Mouse (Mus musculus): Measurements from ENCODE around the gene Fam222a.

Fam222a gene

DNA sequence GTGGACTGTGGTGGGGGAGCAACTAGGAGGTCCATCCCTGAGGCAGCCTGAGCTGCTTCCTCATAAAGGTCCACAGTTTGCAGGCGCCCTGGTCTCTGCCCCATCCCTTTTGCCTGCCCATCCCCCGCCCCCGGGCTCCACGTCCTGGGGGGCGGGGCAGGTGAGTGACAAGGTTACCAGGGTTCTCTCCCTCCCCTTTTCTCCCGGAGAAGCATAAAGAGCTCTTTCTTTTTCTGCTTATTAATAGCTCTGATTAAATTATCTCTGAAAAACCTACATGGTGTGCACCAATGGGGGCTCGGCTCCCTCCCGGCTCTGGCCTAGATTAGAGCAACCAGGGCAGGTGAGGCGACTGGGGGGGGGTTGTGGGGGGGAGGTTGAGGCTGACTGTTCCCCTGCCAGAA is 7.3 kb upstream of the Fam222a start:
- DNase-seq (ENCODE audit: low spot score), result no peak

DNA sequence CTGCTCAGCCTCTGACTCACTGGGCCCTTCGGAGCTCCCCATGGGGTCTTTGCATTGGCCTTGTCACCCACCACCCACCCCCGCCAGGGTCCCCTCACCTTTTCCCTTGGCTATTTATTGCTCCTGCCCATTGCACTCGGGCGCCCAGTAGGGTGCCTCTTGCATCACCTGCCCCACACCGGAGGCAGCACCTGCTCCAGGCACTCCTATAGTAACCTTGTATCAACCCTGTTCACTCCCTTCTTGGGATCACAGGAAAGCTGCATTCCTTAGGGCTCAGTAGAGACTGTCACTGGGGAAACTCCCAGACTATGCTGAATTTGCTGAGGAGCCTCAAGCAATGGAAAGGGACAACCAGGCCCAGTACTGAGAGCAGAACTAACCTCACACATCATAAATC is 6.9 kb upstream of the Fam222a start:
- no peak for DNase-seq (ENCODE audit: low spot score)

DNA sequence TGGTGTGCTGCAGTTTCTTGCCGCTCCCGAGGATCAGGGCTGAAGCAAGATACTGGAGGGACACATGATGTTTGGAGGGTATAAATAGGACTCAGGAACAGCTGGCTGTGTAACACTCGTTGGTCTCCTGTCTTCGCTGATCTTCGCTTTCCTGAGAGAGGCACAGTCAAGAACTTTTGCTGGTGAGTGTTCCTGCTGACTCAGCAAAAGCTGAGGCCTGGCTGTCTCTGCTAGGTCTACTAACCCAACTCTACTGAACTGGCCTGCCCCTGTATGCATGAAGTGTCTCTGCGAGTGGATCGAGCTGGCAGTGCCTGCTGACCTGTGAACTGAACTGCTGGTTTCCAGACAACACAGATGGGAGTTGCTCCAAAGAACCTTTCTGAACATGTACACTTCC is 3.8 kb upstream of the Fam222a start:
- DNase-seq (ENCODE audit: low spot score), result no peak

DNA sequence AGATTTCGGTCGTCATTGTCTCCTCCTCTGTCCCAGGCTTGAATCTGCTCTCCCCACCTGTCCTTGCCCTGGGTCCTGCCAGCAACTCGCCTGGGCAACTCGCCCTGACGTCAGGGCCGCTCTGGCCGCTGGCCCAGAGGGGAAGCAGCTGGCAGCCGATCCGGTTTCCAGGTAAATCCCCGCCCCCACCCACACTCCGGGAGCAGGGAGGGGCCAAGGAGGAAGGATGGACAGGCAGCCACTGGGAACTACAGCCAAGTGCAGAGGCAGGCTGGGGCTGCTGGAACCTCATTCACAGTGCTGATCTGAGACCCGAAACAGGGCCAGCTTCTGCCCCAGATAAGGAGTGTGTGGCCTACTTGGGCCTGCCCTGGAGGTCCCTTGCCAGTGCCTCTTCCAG is 2.5 kb upstream of the Fam222a start:
- no peak for DNase-seq (ENCODE audit: low spot score)

DNA sequence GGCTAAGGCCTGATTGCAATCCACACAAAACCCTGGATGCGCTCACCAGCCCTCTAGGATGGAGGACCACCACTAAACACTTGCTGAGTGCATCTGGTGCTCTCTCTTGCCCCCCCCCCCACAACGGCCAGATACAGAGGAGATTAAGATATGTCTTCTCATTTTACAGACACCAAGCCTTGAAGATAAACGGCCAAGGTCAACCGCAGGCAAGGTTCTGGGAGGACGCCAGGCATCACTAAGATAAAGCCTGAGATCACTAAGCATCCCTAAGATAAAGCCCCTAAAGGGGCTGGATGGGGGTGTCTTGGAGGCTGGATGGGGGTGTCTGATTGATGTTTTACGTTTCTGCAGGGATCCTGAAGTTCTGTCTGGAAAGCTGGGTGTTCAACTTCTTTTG is 2.1 kb upstream of the Fam222a start:
- DNase-seq (ENCODE audit: low spot score), result no peak

DNA sequence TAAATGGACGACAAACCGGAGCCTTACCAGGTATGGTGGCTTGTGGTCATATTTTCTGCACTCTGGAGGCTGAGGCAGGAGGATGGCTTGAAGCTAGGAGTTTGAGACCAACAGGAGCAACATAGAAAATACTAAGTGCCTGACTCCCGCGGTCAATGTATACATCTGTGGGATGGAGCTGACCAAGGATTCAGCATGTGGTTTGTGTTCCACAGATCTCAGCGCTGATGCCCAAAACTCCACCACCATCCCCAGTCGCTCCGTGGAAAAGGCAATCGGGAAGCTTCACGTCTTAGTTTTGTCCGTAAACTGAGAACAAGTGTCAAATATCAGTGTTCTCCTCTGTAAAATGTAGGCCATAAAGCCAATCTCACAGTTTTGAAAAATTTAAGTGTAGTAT is 1.4 kb upstream of the Fam222a start:
- DNase-seq (ENCODE audit: low spot score), result no peak

DNA sequence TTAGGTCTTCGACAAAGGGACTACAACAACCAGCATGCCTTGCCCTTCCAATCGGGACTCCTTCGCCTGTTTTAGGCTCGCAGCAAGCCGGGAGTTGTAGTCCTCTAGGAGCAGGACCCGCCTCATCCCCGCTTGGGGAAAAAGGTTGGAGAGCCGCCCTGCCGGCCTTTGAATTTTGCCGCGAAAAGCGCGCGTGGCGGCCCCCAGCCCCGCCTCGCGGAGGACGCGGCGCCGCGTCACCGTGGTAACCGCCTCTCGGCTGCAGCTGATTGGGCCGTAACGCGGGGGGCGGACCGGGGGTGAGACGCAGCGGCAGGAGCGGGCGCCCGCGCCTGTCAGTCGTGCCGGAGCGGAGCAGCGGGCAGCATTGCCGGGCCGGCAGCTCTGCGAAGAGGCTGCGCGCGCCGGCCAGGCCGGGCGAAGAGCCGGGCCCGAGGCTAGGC is 720 bp upstream of the Fam222a start:
- DNase-seq (ENCODE audit: low spot score), result peak; percentile 95

DNA sequence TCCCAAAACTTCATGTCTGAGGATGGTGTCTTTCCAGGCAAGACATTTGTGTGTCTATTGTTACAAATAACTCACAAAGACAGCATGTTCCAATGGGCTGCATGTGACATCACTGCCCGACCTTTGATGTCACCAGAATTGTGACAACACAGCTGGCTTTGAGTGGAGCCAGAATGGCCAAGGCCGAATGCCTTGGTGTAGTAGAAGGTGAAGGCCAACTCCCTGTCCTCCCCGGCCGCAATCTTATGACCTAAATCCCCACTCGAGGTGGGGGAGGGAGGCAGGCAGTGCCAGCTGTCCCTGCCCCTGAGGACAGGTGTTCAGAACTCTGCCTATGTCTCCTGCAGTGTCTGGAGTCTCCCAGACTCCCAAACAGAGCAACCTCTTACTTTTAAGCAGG is 1.0 kb downstream of the Fam222a start:
- no peak for DNase-seq (ENCODE audit: low spot score)

DNA sequence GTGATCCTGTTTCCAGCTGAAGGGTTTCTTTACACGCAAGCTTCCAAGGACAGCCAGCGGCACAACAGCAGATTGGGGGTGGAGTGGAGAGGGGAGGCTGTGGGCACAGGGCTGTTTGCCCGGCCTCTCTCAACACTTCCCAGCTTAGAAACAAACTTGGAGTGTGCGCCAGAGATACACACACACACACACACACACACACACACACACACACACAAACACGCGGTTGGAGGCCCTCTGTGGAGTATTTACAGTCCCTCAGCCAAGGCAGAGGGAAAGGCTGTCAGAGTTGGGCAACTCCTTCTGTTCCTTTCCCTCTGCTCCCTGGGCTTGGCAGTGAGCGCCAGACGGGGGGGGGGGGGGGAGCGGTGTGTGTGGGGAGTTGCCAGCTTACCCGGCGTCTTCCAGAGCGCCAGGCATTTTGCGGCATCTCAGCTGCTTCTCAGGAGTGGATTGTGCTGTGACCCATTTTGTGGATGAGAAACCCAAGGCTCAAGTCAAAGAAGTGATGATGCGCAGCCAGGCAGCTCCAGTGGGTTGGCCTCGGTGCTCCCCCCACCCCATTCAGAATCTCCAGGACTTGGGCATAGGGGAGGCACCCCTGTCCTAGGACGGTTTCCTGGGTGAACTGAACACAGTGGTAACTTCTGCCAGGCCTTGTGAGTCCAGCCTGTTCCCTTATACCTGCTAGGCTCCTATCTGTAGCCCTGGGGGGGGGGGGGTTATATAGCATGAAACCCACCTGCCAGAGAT is 2.3 kb downstream of the Fam222a start:
- DNase-seq (ENCODE audit: low spot score), result no peak

DNA sequence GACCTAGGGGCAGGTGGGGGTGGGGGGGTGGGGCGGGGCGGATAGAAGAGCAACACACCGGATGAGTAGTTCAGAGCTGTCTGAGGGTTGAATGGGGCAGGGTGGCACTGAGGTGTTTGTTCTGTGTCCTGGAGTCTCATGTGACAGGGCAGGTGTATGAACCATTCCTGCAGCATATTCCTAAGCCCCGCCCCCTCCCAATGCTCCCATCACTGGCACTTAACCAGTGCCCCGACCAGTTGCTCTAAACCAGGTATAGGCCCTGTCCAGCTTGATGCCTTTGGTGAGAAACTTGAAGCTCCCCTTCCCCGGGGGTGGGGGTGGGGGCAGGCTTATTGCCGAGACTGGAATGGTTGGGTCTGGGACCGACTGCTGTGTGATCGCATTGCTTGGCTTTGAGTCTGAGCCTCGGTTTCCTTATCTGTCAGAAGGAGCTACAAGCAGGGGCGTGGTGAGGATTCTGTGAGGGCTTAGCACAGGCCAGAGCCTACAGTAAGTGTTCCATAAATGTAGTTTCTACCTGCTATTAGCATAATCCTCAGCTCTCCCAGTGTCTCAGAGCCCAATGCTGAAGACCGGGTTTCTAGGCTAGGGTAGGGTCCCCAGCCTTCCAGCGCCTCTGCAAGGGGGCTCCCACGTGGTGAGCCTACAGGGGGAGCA is 3.1 kb downstream of the Fam222a start:
- DNase-seq (ENCODE audit: low spot score), result no peak

DNA sequence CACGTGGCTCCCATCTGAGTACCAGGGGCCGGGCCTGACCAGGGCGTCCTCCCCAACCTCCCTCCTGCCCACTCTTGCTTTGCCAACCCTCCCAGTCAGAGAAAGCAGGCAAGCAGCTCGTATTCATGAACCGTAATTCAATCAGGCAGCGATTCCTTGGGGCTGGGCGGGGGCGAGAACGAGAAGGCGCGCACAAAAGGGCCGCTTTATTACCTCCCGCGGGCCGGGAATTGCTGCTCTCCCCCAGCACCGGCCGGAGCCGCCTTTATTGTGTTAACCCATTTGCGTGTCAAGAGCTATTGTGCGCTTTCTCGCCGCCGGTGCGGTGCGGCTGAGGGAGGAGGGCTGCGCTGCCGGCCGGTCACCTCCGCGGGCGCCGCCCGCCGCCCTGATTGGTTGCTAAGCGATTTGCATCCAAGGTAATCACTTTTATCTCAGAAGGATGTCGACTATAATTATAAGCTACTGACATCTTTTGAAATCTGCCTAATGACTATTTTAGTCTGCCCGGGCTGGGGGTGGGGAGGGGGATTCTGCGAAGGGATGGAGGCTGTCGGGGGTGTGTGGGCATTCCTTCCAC is 3.7 kb downstream of the Fam222a start:
- DNase-seq (ENCODE audit: low spot score), result peak; percentile 28

DNA sequence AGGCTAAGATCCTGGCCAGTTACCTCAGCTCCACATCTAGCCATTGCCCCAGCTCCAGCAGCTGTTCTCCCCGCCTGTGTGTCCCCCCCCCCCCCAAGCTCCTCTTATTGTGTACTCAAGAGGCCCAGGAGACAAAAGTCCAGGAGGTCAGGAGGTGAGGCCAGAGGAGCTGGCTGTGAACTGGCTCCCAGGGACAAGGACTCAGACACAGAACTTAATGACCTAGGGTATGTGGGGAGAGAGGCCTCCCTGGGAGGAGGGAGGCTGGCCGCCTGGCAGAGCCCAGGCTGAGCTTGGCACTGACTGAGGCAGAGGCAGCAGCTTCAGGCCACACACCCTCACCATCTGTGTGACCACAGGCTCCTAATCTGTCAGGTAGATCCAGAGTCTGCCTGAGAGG is 5.2 kb downstream of the Fam222a start:
- peak; percentile 82 for DNase-seq (ENCODE audit: low spot score)

DNA sequence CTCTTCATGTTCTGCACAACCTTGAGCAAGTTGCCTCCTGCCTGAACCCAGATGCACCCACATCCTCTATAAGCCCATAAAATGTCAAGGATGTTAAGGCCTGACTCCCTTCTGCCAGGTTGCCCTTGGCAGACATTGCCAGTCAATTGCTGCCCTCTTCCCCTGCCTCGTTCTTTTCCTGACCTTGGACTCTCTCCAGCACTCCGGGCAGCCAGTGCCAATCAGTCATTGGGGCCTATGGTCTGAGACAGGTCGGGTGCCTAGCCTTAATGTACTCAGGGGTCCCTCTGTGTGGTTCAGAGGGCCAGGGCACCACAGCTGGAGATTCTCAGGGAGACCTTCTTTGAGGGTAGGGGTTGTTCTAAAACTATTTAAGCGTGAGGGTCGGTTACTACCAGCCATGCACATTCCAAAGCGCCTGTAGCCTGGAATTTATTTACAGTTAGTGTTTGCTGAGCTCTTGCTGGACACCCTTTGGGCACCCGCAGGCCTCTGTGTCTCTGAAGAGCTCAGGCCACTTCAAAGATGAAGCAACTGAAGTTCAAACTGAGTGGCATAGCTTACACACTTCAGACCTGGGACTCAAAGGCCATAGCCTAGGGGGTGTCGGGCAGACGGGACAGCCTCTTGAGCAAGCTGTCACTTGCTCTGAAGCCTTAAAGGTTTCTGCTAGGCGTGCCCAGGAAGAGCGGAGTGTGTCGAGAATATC is 6.3 kb downstream of the Fam222a start:
- no peak for DNase-seq (ENCODE audit: low spot score)

DNA sequence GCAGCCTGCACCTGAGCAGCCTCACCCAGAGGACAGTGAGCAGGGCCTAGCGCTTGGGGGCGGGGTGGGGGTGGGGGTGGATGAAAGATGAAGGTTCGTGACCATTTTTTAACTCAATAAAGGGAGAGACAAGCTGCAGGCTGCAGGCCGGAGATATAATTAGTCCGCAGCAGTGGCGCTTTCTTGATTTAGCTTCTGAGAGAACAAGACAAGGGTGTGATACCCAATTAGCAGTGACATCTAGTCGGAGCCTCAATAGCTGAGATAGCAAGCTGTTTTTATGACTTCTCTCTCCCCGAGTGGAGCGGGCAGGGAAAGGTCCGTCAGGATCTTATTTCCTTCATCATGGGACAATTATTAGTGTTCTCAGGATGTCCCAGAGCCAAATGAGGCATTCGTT is 7.2 kb downstream of the Fam222a start:
- DNase-seq (ENCODE audit: low spot score), result no peak

DNA sequence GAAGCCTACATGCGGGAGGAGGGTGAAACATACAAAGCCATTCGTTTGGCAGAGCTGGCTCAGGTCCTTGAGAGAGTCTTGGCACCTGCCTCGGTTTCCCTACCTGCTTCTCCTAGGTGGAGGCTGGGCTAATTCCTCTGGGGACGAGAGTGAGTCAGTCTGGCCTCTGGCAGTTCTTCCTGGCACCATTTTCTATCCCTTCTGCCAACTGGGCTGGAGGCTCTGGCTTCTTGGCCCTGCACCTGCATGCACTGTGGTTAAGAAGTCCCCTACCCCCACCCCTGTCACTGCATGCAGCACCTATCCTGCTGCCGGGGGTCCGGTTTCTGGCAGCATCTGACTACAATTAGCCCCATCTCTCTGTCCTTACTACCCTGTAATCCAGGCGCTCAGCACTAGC is 7.7 kb downstream of the Fam222a start:
- DNase-seq (ENCODE audit: low spot score), result no peak

DNA sequence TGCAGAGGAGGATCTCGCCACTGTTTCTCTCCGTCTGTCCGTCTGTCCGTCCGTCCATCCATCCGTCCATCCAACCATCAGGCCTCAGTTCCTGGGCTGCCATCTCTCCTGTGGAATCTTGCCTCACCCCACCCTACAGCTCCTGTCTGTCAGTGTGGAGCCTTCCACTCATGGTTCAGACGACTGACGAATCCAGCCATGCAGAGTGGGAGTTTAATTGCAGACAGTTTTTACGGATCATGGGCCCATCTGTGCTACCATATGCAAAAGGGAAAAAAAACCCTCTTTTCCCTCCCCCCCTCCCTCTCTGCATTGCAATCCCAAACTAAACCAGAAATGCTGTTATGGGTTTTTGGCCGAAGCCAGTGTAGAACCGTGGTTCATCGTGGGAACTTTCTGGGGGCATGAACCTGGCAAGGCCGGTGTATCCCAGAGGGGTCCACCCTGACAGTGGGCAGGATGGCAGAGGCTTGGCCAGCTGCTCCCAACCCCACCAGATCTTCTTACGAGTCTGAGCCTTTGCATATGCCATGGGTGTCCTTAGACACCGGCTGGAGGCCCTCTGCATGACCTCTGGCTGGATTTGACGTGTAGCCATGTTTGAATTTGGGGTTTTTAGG is 8.3 kb downstream of the Fam222a start:
- no peak for DNase-seq (ENCODE audit: low spot score)

DNA sequence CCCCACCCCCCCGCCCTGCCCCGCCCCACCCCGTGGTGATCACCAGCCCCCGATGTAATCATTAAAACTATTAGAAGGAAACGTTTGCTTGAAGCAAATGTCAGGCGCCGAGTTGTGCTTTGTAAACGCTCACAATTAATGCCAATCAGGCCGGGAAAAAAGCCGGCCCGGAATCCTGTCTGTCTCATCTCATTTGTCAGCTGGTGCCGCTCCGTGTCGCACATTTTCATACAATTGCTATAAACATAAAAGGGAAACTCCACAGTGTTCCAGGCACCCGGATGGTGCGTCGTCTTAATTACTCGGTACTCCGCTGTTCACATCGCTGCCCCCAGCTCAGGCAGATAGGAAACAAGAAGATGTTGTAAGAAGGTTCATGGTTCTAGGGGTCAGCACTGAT is 10.5 kb downstream of the Fam222a start:
- no peak for DNase-seq (ENCODE audit: low spot score)

DNA sequence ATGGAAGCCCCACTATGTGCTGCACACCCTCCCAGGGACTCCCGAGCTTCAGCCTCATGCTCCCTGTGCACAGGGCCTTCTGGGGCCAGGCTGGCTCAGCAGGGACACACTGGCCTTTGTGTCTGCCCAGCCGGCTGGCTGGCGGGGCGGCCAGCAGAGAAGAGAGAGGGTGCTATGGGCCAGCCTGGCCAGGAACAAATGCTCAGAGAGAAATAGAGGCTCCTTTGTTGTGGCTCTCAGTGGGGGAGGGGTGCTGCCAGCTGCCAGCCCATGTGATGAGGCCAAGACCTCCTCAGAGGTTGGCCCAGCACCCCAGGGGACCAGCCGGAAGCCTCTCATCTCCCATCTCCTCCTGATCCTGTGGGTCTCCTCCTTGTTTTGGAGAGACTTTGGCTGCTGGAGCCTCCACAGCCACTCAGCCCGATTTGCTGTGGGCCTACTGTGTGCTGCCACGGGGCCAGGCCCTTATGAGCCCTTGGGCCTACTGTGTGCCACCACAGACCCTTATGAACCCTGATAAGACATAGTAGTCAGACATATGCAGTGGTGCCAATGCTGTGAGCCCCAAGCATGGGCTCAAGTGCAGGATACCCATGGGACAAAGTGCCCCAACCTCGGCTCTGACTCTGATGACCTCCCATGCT is 12.0 kb downstream of the Fam222a start:
- no peak for DNase-seq (ENCODE audit: low spot score)

DNA sequence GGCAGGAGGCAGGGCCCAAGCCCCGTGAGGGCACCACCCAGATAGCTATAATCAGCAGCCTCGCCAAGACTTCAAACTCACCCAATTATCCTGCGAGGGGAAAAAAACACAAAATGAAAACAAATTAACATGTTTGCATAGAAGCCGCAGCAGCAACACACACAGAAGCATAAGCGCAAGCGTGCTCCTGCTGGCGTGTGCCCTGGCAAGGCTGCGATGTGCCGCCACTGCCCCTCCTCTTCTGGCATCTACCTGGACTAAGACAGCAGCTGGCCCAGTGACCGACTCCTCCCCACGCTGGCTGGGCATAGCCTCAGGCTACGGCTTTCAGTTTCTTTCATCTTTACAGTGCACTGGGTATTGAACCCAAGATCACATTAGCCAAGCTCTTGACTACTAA is 13.7 kb downstream of the Fam222a start:
- no peak for DNase-seq (ENCODE audit: low spot score)

DNA sequence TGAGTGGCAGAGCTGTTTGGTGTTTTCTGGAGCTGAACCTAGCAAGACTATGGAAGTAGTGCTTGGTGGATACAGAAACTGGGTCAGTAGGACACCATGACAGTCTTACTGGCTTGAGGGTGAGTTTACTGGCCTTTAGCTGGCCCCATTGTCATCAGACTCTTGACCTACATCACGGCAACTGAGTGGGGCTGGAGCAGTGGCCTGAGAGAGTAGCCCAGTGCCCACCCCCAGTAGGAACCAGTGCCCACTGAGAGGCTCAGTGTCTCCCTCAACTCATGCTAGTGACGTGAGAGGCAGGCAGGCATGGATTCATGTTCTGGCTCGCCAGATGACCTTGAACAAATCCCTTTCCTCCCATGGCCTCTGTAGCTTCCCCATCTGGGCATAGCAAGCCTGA is 15.2 kb downstream of the Fam222a start:
- no peak for DNase-seq (ENCODE audit: low spot score)

DNA sequence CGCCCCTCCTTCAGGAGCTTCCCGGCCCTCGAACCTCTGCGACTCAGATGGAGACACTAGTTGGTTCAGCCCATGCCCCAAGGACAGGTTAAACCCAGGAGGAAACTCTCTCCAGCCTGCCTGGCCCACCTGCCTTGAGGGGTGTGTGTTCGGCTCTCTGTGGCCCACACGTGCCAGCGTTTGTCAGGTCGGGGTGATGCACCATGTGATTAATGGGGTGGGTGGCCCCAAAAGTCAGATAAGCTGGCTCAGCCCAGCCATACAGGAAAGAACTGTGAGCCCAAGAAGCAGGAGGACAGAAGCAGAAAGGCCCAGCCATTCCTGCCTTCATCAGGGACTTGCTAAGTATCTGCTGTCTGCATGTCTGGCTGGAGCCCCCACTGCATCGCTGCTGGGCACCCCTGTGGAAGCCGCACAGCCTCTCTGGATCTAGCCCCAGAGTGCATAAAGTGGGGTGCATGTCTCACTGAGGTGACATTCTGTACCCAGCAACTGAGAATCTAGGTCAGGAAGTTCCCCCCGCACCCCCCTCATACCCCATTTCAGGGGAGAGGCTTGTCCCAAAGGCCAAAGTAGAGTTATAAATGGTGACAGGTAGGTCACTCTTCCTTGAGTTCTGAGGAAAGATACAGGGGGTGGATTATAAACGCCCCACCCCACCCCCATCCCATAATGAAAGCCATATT is 15.8 kb downstream of the Fam222a start:
- DNase-seq (ENCODE audit: low spot score), result no peak
